Mouse (Mus musculus) hindbrain, embryonic 12.5 days (tissue): ENCODE measurements at regions not wholly inside any gene's neighbourhood (a gene's known extent, or its start where the extent isn't known, plus 50 kb on each side); places are given as distances from the start of the nearest gene placed in this dataset.
"Not testable (repeated sequence)": the region's sequence is repeated elsewhere in the genome, so short reads cannot be mapped to it uniquely, and the experiment has no call there.

Experiments used
- ATAC-seq: fragments of 200-750 bp; cut with Nextera tagmentation; 2 replicates; pipeline ENCODE4 v1.8.0; 2017; ENCODE audit warnings: moderate TSS enrichment; ENCODE audit not compliant: low FRiP score
- H3K27ac ChIP-seq: fragments of 300-500 bp; sonication (generic); 2 replicates; pipeline ENCODE4 v1.5.1; 2016; ENCODE audit warnings: mild to moderate bottlenecking
- H3K27me3 ChIP-seq: fragments of 300-500 bp; sonication (generic); 2 replicates; pipeline ENCODE4 v1.6.1; 2016; ENCODE audit warnings: mild to moderate bottlenecking
- H3K36me3 ChIP-seq: fragments of 300-500 bp; sonication (generic); 2 replicates; pipeline ENCODE4 v1.6.1; 2016; ENCODE audit warnings: mild to moderate bottlenecking
- H3K4me1 ChIP-seq: fragments of 300-500 bp; sonication (generic); 2 replicates; pipeline ENCODE4 v1.6.1; 2016
- H3K4me2 ChIP-seq: fragments of 300-500 bp; sonication (generic); replicated peaks from 2 replicates; pipeline ENCODE4 v1.6.1; 2016; ENCODE audit warnings: mild to moderate bottlenecking
- H3K4me3 ChIP-seq: fragments of 300-500 bp; sonication (generic); 2 replicates; pipeline ENCODE4 v1.5.1; 2016; ENCODE audit warnings: mild to moderate bottlenecking
- H3K9ac ChIP-seq: fragments of 300-500 bp; sonication (generic); 2 replicates; pipeline ENCODE4 v1.6.1; 2016; ENCODE audit warnings: mild to moderate bottlenecking, moderate library complexity
- H3K9me3 ChIP-seq: fragments of 300-500 bp; sonication (generic); replicated peaks from 2 replicates; pipeline ENCODE4 v1.6.1; 2016; ENCODE audit warnings: mild to moderate bottlenecking
- WGBS: fragments of 180-500 bp; shearing (Covaris S2); methylation state at CpG from one replicate; pipeline ENCODE4 v1.1.7; 2016; 5-methylcytosine and 5-hydroxymethylcytosine counted together

- 73% methylated on average over 7 of the region's 8 CpGs for WGBS
- ATAC-seq, result no peak
- no peak overlapping the region for H3K4me3 ChIP-seq
- H3K9ac ChIP-seq, result no peak overlapping the region
- H3K27me3 ChIP-seq, result no peaks in the 10 kb centered on the region
- no peaks in the 10 kb centered on the region for H3K4me1 ChIP-seq
- no peak overlapping the region for H3K27ac ChIP-seq
- H3K4me2 ChIP-seq, result no peak overlapping the region
- H3K9me3 ChIP-seq, result no peaks in the 10 kb centered on the region
- no peaks in the 10 kb centered on the region for H3K36me3 ChIP-seq
Measured at GRCm38 (mm10) chr15:90798056-90798455, 118.8 kb upstream of the Cpne8 start.

GRCm38 (mm10) chr15:90789941-90790340 is 110.7 kb upstream of the Cpne8 start:
- Histone ChIP-seq H3K27me3 (no peaks in the 10 kb centered on the region), H3K9me3 (no peaks in the 10 kb centered on the region), H3K4me3 (no peak overlapping the region), H3K4me2 (no peak overlapping the region), H3K4me1 (no peaks in the 10 kb centered on the region), H3K27ac (no peak overlapping the region), H3K9ac (no peak overlapping the region), H3K36me3 (no peaks in the 10 kb centered on the region)
- 84% methylated on average over 5 of the region's 5 CpGs for WGBS
- no peak for ATAC-seq

GRCm38 (mm10) chr15:90784741-90785140 is 105.5 kb upstream of the Cpne8 start:
- Histone ChIP-seq H3K36me3 (no peaks in the 10 kb centered on the region), H3K4me2 (no peak overlapping the region), H3K27ac (no peak overlapping the region), H3K4me3 (no peak overlapping the region), H3K4me1 (no peaks in the 10 kb centered on the region), H3K9me3 (no peaks in the 10 kb centered on the region), H3K27me3 (no peaks in the 10 kb centered on the region), H3K9ac (no peak overlapping the region)
- WGBS, result 80% methylated on average over 5 of the region's 5 CpGs
- no peak for ATAC-seq

- 54% methylated on average over 5 of the region's 5 CpGs for WGBS
- no peak for ATAC-seq
- no peaks in the 10 kb centered on the region for H3K9me3 ChIP-seq
Measured at GRCm38 (mm10) chr15:90767521-90767920, 88.3 kb upstream of the Cpne8 start.

GRCm38 (mm10) chr15:90764501-90764900 is 85.3 kb upstream of the Cpne8 start:
- not testable (repeated sequence) for H3K27ac ChIP-seq, H3K9ac ChIP-seq, H3K4me1 ChIP-seq, H3K36me3 ChIP-seq, H3K4me2 ChIP-seq, H3K9me3 ChIP-seq, ATAC-seq, H3K4me3 ChIP-seq, H3K27me3 ChIP-seq
- WGBS, result 98% methylated on average over 10 of the region's 17 CpGs

More at GRCm38 (mm10) chr15:90767521-90767920, 88.3 kb upstream of the Cpne8 start:
- H3K4me1 ChIP-seq, result no peaks in the 10 kb centered on the region
- H3K27me3 ChIP-seq, result no peaks in the 10 kb centered on the region
- H3K36me3 ChIP-seq, result no peaks in the 10 kb centered on the region
- H3K9ac ChIP-seq, result no peak overlapping the region
- H3K4me3 ChIP-seq, result no peak overlapping the region
- H3K4me2 ChIP-seq, result no peak overlapping the region
- no peak overlapping the region for H3K27ac ChIP-seq

GRCm38 (mm10) chr15:90733891-90734290 is 54.7 kb upstream of the Cpne8 start:
- Histone ChIP-seq H3K36me3 (no peaks in the 10 kb centered on the region), H3K4me2 (no peak overlapping the region), H3K27me3 (no peaks in the 10 kb centered on the region), H3K27ac (no peak overlapping the region), H3K9me3 (no peaks in the 10 kb centered on the region), H3K4me1 (no peaks in the 10 kb centered on the region), H3K9ac (no peak overlapping the region), H3K4me3 (no peak overlapping the region)
- no peak for ATAC-seq
- WGBS, result 89% methylated on average over 7 of the region's 7 CpGs
